Mouse (Mus musculus): ENCODE data around the gene Olfr92. TPM values are rescaled to one million over a fixed set of nuclear protein-coding genes. Genes with fewer than 3 reads are reported as not detected.

The Olfr92 gene
- total RNA-seq, 2 experiments from 2014 or later: not detected

GRCm38 (mm10) chr17:37063063-37063462, 56.8 kb downstream of the Olfr92 start:
- DNase-seq (ENCODE audit: low spot score in 2 of 2): no peak

- DNase-seq (ENCODE audit: low spot score in 2 of 2): peak in 1 of 2 experiments; percentile 66
Observed at GRCm38 (mm10) chr17:37062101-37062641, 57.7 kb downstream of the Olfr92 start.

GRCm38 (mm10) chr17:37061435-37061834, 58.5 kb downstream of the Olfr92 start:
- DNase-seq (ENCODE audit: low spot score in 2 of 2): no peak

Other genes starting within 250 kb of the Olfr92 start
- not detected for gene Trim40, start 230.0 kb downstream of the Olfr92 start, total RNA-seq (2021)
- gene Trim31, start 222.0 kb downstream of the Olfr92 start, total RNA-seq (2021): not detected
- gene Rnf39, start 177.2 kb downstream of the Olfr92 start, total RNA-seq (2021): 1 to 10 TPM; 4.2 to 4.6 TPM
- 10 to 100 TPM; 88.6 to 96.9 TPM for gene Ppp1r11, start 168.3 kb downstream of the Olfr92 start, total RNA-seq (2021)
- gene Znrd1, start 161.5 kb downstream of the Olfr92 start, total RNA-seq (2021): 10 to 100 TPM; 29.3 to 34.2 TPM
- gene Znrd1as, start 161.5 kb downstream of the Olfr92 start, total RNA-seq (2021): 1 to 10 TPM; 5.6 to 5.9 TPM
- gene 2410137M14Rik, start 138.9 kb downstream of the Olfr92 start, total RNA-seq (2021): not detected
- 1 to 10 TPM; 2.1 to 3.0 TPM for gene H2-M5, start 130.6 kb downstream of the Olfr92 start, total RNA-seq (2021)
- 10 to 100 TPM; 33.4 to 34.3 TPM for gene Zfp57, start 118.9 kb downstream of the Olfr92 start, total RNA-seq (2021)
- 10 to 100 TPM; 56.9 to 66.4 TPM for gene Mog, start 96.7 kb downstream of the Olfr92 start, total RNA-seq (2021)
- 100 to 1,000 TPM; 609 to 643 TPM for gene Gabbr1, start 74.1 kb downstream of the Olfr92 start, total RNA-seq (2021)
- gene Olfr90, start 31.6 kb downstream of the Olfr92 start, total RNA-seq (2021): under 1 TPM in 1 of 2 experiments, not detected in 1; 0.12 TPM
- gene Olfr91, start 21.8 kb downstream of the Olfr92 start, total RNA-seq (2021): not detected
- gene Olfr93, start 41.4 kb upstream of the Olfr92 start, total RNA-seq (2021): not detected
- not detected for gene Ubd, start 73.8 kb upstream of the Olfr92 start, total RNA-seq (2021)
- gene Olfr94, start 80.9 kb upstream of the Olfr92 start, total RNA-seq (2021): not detected
- not detected for gene Olfr95, start 93.0 kb upstream of the Olfr92 start, total RNA-seq (2021)
- not detected for gene Olfr96, start 100.1 kb upstream of the Olfr92 start, total RNA-seq (2021)
- not detected for gene Olfr97, start 117.2 kb upstream of the Olfr92 start, total RNA-seq (2021)
- gene Olfr98, start 143.7 kb upstream of the Olfr92 start, total RNA-seq (2021): not detected
- gene H2-M3, start 150.1 kb upstream of the Olfr92 start, total RNA-seq (2021): 1 to 10 TPM; 2.2 to 2.5 TPM
- not detected for gene Olfr99, start 163.4 kb upstream of the Olfr92 start, total RNA-seq (2021)
- not detected for gene Olfr101, start 184.2 kb upstream of the Olfr92 start, total RNA-seq (2021)
- gene Olfr102, start 197.0 kb upstream of the Olfr92 start, total RNA-seq (2021): not detected
- gene Olfr103, start 219.6 kb upstream of the Olfr92 start, total RNA-seq (2021): not detected
- gene Olfr104-ps, start 239.5 kb upstream of the Olfr92 start, total RNA-seq (2021): not detected